ENCODE assay signal across 8 mouse cellular contexts in the genomic region with DNA sequence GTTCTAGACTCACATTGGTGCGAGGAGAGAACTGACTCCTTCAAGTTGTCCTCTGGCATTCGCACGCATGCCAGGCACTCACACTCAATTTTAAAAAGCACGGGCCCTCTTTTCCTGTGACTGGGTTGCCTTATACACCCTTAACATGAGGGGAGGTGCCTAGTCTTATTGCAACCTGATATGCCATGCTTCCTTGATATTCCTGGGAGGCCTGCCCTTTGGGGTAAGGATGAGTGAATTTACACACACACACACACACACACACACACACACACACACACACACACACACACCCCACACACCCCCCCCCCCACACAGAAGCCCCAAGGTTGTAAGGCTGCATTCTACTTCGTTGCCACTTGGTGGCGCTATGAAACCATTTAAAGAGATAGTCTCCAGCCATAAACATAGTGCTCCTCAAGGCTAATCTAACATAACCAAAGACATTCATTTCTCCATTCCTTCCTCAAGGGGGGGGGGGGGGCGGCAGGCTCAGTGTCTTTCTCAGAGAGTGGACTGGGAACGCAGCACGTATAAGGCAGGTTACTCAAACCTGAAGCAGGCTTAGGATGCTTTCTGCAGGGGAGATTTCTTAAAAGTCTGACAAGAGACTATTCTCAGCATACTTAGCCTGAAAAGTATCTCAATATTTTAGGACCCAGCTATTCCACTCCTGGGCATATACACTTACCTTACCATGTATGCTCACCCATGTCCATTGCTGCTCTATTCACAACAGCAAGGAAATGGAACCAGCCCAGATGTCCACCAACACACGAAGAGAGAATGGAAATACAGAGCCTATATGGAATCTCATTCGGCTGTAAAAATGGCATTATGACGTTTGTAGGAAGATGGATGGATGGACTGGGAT.
DNase-seq lines count a peak whose midpoint lies in the region; ATAC-seq and TF ChIP-seq lines count a peak whose summit lies in the region.

No protein-coding gene starts in this region.

- intact Hi-C loops in left cerebral cortex, adult 2 months (cut with DNase I): loop anchor here (1.0 to 10.0 kb wide), 3 partner anchors 199 to 396 kb away; partner anchors contain the start of gene Mob3b

- peak; percentile 47 for TF ChIP-seq CTCF in left cerebral cortex, adult 2 months (IDR thresholded peaks at IDR 0.05)
- TF ChIP-seq CTCF in midbrain, postnatal 0 days (IDR thresholded peaks at IDR 0.05): peak; percentile 84

- no peak overlapping the region for H3K27ac ChIP-seq in left cerebral cortex, adult 2 months
- no peak overlapping the region for H3K27ac ChIP-seq in limb, embryonic 12.5 days
- H3K27ac ChIP-seq in midbrain, postnatal 0 days (ENCODE audit: low read depth, low read length): no peak overlapping the region

- no peak overlapping the region for H3K9ac ChIP-seq in limb, embryonic 12.5 days (replicated peaks)
- H3K9ac ChIP-seq in midbrain, postnatal 0 days (replicated peaks; ENCODE audit: low read length, poor library complexity, severe bottlenecking): no peak overlapping the region

- H3K27me3 ChIP-seq in limb, embryonic 12.5 days: no peaks in the 10 kb centered on the region
- no peaks in the 10 kb centered on the region for H3K27me3 ChIP-seq in midbrain, postnatal 0 days (ENCODE audit: insufficient read depth, low read length)

- peak; percentile 75 to 78 for ATAC-seq in hematopoietic stem cell, adult 5-6 weeks (replicated peaks in 1 of 2; ENCODE audit: insufficient read depth in 1 of 2, low FRiP score in 2 of 2, low TSS enrichment in 1 of 2, low read depth in 1 of 2, poor library complexity in 2 of 2, severe bottlenecking in 2 of 2)
- peak; percentile 39; the same call in 1 of the 2 replicates for ATAC-seq in limb, embryonic 12.5 days (ENCODE audit: insufficient number of reproducible peaks, insufficient read depth, low FRiP score, low TSS enrichment, low read depth)
- peak; percentile 48; the same call in 1 of the 2 replicates for ATAC-seq in midbrain, postnatal 0 days (ENCODE audit: low FRiP score)

- H3K36me3 ChIP-seq in limb, embryonic 12.5 days: no peaks in the 10 kb centered on the region
- no peaks in the 10 kb centered on the region for H3K36me3 ChIP-seq in midbrain, postnatal 0 days (ENCODE audit: insufficient read depth, low read length)

- no peaks in the 10 kb centered on the region for H3K9me3 ChIP-seq in limb, embryonic 12.5 days
- no peaks in the 10 kb centered on the region for H3K9me3 ChIP-seq in midbrain, postnatal 0 days (ENCODE audit: low read length)

- 47% methylated on average over 12 of the region's 12 CpGs for WGBS in limb, embryonic 12.5 days
- WGBS in midbrain, postnatal 0 days: 45% methylated on average over 12 of the region's 12 CpGs

- peak in 1 of 2 experiments; percentile 48 for DNase-seq in left cerebral cortex, adult 2 months (ENCODE audit: extremely low spot score in 1 of 2, low spot score in 2 of 2)
- no peak for DNase-seq in left cerebral cortex, adult 9 months (ENCODE audit: low spot score in 2 of 2)
- peak; percentile 84 for DNase-seq in Muller cell, postnatal 12 days (ENCODE audit: inconsistent ontology term)
- peak; percentile 61 for DNase-seq in embryo, embryonic 11 days
- peak; percentile 54 for DNase-seq in midbrain, postnatal 0 days (ENCODE audit: low spot score)
- peak; percentile 64 for DNase-seq in thymus, postnatal 4 days

- no peaks in the 10 kb centered on the region for H3K4me1 ChIP-seq in limb, embryonic 12.5 days (replicated peaks)
- H3K4me1 ChIP-seq in midbrain, postnatal 0 days (ENCODE audit: insufficient read depth, low read length): no peaks in the 10 kb centered on the region

- H3K4me3 ChIP-seq in left cerebral cortex, adult 2 months: no peak overlapping the region
- no peak overlapping the region for H3K4me3 ChIP-seq in limb, embryonic 12.5 days (replicated peaks)
- H3K4me3 ChIP-seq in midbrain, postnatal 0 days (ENCODE audit: low read depth, low read length): no peak overlapping the region

- no peak overlapping the region for H3K4me2 ChIP-seq in limb, embryonic 12.5 days
- H3K4me2 ChIP-seq in midbrain, postnatal 0 days (ENCODE audit: low read depth, low read length, poor library complexity, severe bottlenecking): 0 out of 2 replicates have a peak overlapping the region, but pooled peaks have one; percentile 12

Comparison
In these comparisons a context has a peak if more than half of its experiments do, and no peak if none do; other contexts are left out.
1. DNase-seq: peak in Muller cell, postnatal 12 days (single experiment), embryo, embryonic 11 days (single experiment), midbrain, postnatal 0 days (single experiment) and thymus, postnatal 4 days (single experiment); none in left cerebral cortex, adult 9 months (0 of 2).
2. Peak in every context shown above with its lines, with median percentiles within 50 percentile points of each other: ATAC-seq.